Mouse (Mus musculus) lung, postnatal 0 days (tissue): ENCODE data around the gene Madd.

ENCODE experiments used
- CTCF ChIP-seq: IDR thresholded peaks from 2 replicates; pipeline ENCODE4 v1.5.1; 2016; ENCODE audit warnings: antibody characterized with exemption, mild to moderate bottlenecking
- EP300 ChIP-seq: IDR thresholded peaks from 2 replicates; pipeline ENCODE4 v1.6.1; 2016; ENCODE audit warnings: antibody characterized with exemption, mild to moderate bottlenecking, control low read depth

DNA sequence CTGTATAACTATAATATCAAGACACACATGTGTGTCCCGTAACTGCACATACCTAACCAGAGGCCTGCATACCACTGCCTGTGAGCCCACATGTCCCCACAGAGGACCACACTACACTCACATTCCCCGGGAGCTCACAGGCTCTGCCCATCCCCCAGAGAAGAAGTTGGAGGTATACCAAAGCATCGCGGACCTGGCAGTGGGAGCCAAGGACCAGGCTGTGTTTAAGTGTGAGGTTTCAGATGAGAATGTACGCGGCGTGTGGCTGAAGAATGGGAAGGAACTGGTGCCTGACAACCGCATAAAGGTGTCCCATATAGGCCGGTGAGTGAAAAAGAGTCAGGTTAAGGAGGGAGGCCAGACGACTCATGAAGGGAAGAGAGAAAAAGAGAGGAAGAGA, 58.5 kb downstream of the Madd start:
- TF ChIP-seq CTCF (no peak), EP300 (no peak)
